Mouse (Mus musculus) intestine, embryonic 16.5 days (tissue): ENCODE data around the gene Gm3409. TPM values are rescaled to one million over a fixed set of nuclear protein-coding genes. Genes with fewer than 3 reads are reported as not detected.

Experiments used
- polyA plus RNA-seq: library from polyadenylated mRNA; unstranded; fragments of >200 nt; fragmentation: Nextera tagmentation; extraction: Ambion mirVana; gene quantifications from 2 replicates; pipeline ENCODE4 v1.2.1, GENCODE M21; 2015

The Gm3409 gene
- polyA plus RNA-seq, 1 experiment from 2014 or later = not detected

Other genes starting within 250 kb of the Gm3409 start
- gene Wasf3, start 152.7 kb upstream of the Gm3409 start, polyA plus RNA-seq = 1.2 and 1.3 TPM in 2 replicates
- gene Gm6408, start 55.7 kb upstream of the Gm3409 start, polyA plus RNA-seq = not detected in 2 replicates
- gene Gm6370, start 46.3 kb upstream of the Gm3409 start, polyA plus RNA-seq = not detected in 2 replicates
- not detected in 2 replicates for gene 4930449I24Rik, start 35.2 kb upstream of the Gm3409 start, polyA plus RNA-seq
- gene Gm3402, start 23.5 kb upstream of the Gm3409 start, polyA plus RNA-seq = not detected in 2 replicates
- gene Gm3404, start 11.8 kb upstream of the Gm3409 start, polyA plus RNA-seq = not detected in 2 replicates
- gene Gm3415, start 18.5 kb downstream of the Gm3409 start, polyA plus RNA-seq = not detected in 2 replicates
- gene Gpr12, start 47.6 kb downstream of the Gm3409 start, polyA plus RNA-seq = not detected in 2 replicates